13 mouse cellular contexts compared by ENCODE assay signal in the genomic region with DNA sequence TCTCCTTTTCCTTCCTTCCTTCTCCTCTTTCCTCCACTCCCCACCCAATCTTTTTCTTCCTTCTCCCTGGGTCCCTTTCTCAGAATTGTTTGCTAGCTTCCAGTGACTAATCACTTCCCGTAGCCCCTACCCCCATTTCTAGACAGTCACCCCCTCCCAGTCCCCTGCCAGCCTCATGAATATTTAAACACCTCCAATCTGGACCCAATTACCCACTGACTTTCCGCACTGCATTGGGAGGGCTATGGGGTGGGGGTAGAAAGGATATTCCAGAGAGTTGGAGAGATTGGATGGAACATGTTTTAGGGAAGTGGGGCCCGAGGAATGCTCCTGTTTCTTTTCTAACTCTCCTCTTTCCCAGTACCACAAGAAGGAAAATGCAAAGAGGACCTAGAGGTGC. TPM values are rescaled to one million over a fixed set of nuclear protein-coding genes. Genes with fewer than 3 reads are reported as not detected.
DNase-seq lines count a peak whose midpoint lies in the region; ATAC-seq and TF ChIP-seq lines count a peak whose summit lies in the region.
"Not testable (repeated sequence)": the region's sequence is repeated elsewhere in the genome, so short reads cannot be mapped to it uniquely, and the experiment has no call there.
"Had no signal": no experiment of that assay in that cellular context is flagged by ENCODE, and none has a peak within 500 bp of the region (broad histone marks: within the 10 kb centered on the region; RNA-seq: fewer than 3 reads in every experiment).

No protein-coding gene starts in this region.

- 50% methylated on average over 2 of the region's 3 CpGs for WGBS in cerebellum, adult 2 months
- WGBS in embryonic facial prominence, embryonic 13.5 days, result 9% methylated on average over 2 of the region's 3 CpGs
- WGBS in forebrain, embryonic 14.5 days, result 0% methylated on average over 2 of the region's 3 CpGs
- WGBS in hindbrain, embryonic 10.5 days, result 11% methylated on average over 2 of the region's 3 CpGs
- 6% methylated on average over 2 of the region's 3 CpGs for WGBS in hindbrain, postnatal 0 days
- WGBS in limb, embryonic 14.5 days, result 0% methylated on average over 2 of the region's 3 CpGs
- 13% methylated on average over 2 of the region's 3 CpGs for WGBS in midbrain, embryonic 15.5 days
- WGBS in neural tube, embryonic 15.5 days, result 4% methylated on average over 2 of the region's 3 CpGs

- H3K4me1 ChIP-seq in cerebellum, adult 2 months (ENCODE audit: control insufficient read depth, insufficient read depth, low read length); forebrain, embryonic 14.5 days (ENCODE audit: control insufficient read depth, insufficient read depth, low read length); hindbrain, postnatal 0 days (ENCODE audit: insufficient read depth, low read length): not testable (repeated sequence)
- H3K4me1 ChIP-seq in embryonic facial prominence, embryonic 13.5 days, result peaks cover 43% of the 10 kb centered on the region
- peaks cover 53% of the 10 kb centered on the region for H3K4me1 ChIP-seq in hindbrain, embryonic 10.5 days (replicated peaks)
- peaks cover 13% of the 10 kb centered on the region for H3K4me1 ChIP-seq in limb, embryonic 14.5 days (ENCODE audit: control insufficient read depth, insufficient read depth, low read length)
- peaks cover 15% of the 10 kb centered on the region for H3K4me1 ChIP-seq in midbrain, embryonic 15.5 days
- H3K4me1 ChIP-seq in neural tube, embryonic 15.5 days, result peaks cover 25% of the 10 kb centered on the region

- not testable (repeated sequence) for H3K36me3 ChIP-seq in embryonic facial prominence, embryonic 13.5 days; forebrain, embryonic 14.5 days (ENCODE audit: control insufficient read depth, insufficient read depth, low read length); hindbrain, embryonic 10.5 days; hindbrain, postnatal 0 days (ENCODE audit: insufficient read depth, low read length); limb, embryonic 14.5 days (ENCODE audit: control insufficient read depth, insufficient read depth, low read length); midbrain, embryonic 15.5 days (replicated peaks); neural tube, embryonic 15.5 days

- H3K4me2 ChIP-seq in embryonic facial prominence, embryonic 13.5 days, result peak overlapping the region; percentile 70
- peak overlapping the region; percentile 76; the same call in 1 of the 2 replicates for H3K4me2 ChIP-seq in forebrain, embryonic 14.5 days (ENCODE audit: low read length)
- peak overlapping the region; percentile 56 for H3K4me2 ChIP-seq in hindbrain, postnatal 0 days (ENCODE audit: low read depth, low read length)
- H3K4me2 ChIP-seq in limb, embryonic 14.5 days (replicated peaks; ENCODE audit: low read depth, low read length, severe bottlenecking), result peak overlapping the region; percentile 66; the same call in 1 of the 2 replicates
- H3K4me2 ChIP-seq in midbrain, embryonic 15.5 days, result peak overlapping the region; percentile 48
- peak overlapping the region; percentile 62 for H3K4me2 ChIP-seq in neural tube, embryonic 15.5 days

- not testable (repeated sequence) for H3K27ac ChIP-seq in cerebellum, adult 2 months (ENCODE audit: insufficient read depth, low read length); hindbrain, postnatal 0 days; limb, embryonic 14.5 days (replicated peaks; ENCODE audit: low read depth, low read length)
- peak overlapping the region; percentile 83 for H3K27ac ChIP-seq in embryonic facial prominence, embryonic 13.5 days
- 0 out of 2 replicates have a peak overlapping the region, but pooled peaks have one; percentile 85 for H3K27ac ChIP-seq in forebrain, embryonic 14.5 days (ENCODE audit: low read depth, low read length)
- peak overlapping the region; percentile 83; the same call in 1 of the 2 replicates for H3K27ac ChIP-seq in hindbrain, embryonic 10.5 days
- H3K27ac ChIP-seq in midbrain, embryonic 15.5 days, result peak overlapping the region; percentile 94
- H3K27ac ChIP-seq in neural tube, embryonic 15.5 days (replicated peaks), result peak overlapping the region; percentile 51; the same call in 1 of the 2 replicates

- TF ChIP-seq CTCF in cerebellum, adult 2 months (IDR thresholded peaks at IDR 0.05; ENCODE audit: borderline replicate concordance, insufficient read depth, low read depth, low read length); hindbrain, postnatal 0 days (IDR thresholded peaks at IDR 0.05; ENCODE audit: low read depth): not testable (repeated sequence)

- peak; percentile 52; the same call in 1 of the 2 replicates for ATAC-seq in embryonic facial prominence, embryonic 13.5 days (ENCODE audit: insufficient number of reproducible peaks, insufficient read depth, low FRiP score, low TSS enrichment, low read depth)
- ATAC-seq in forebrain, embryonic 14.5 days, result peak; percentile 86
- ATAC-seq in hindbrain, postnatal 0 days, result peak; percentile 41; the same call in 1 of the 2 replicates
- peak; percentile 33; the same call in 1 of the 2 replicates for ATAC-seq in limb, embryonic 14.5 days (ENCODE audit: low FRiP score, low read depth)
- peak; percentile 49 for ATAC-seq in midbrain, embryonic 15.5 days (replicated peaks)
- ATAC-seq in neural tube, embryonic 15.5 days (ENCODE audit: low FRiP score), result peak; percentile 27; the same call in 1 of the 2 replicates

- not testable (repeated sequence) for H3K27me3 ChIP-seq in cerebellum, adult 2 months (ENCODE audit: control insufficient read depth, insufficient read depth, low read length); embryonic facial prominence, embryonic 13.5 days; forebrain, embryonic 14.5 days (replicated peaks; ENCODE audit: control insufficient read depth, insufficient read depth, low read length); hindbrain, postnatal 0 days (ENCODE audit: insufficient read depth, low read length); limb, embryonic 14.5 days (ENCODE audit: control insufficient read depth, insufficient read depth, low read length); midbrain, embryonic 15.5 days (replicated peaks); neural tube, embryonic 15.5 days (replicated peaks)
- H3K27me3 ChIP-seq in hindbrain, embryonic 10.5 days (ENCODE audit: insufficient read depth, poor library complexity, severe bottlenecking), result peaks cover 12% of the 10 kb centered on the region

- not testable (repeated sequence) for H3K9me3 ChIP-seq in embryonic facial prominence, embryonic 13.5 days; forebrain, embryonic 14.5 days (replicated peaks; ENCODE audit: control insufficient read depth, low read length); hindbrain, embryonic 10.5 days; hindbrain, postnatal 0 days (ENCODE audit: low read length); limb, embryonic 14.5 days (ENCODE audit: control insufficient read depth, low read length); midbrain, embryonic 15.5 days; neural tube, embryonic 15.5 days (replicated peaks)

- TF ChIP-seq POLR2A in cerebellum, adult 2 months (IDR thresholded peaks at IDR 0.05; ENCODE audit: borderline replicate concordance, insufficient read depth, low read length); limb, embryonic 14.5 days (IDR thresholded peaks at IDR 0.05; ENCODE audit: borderline replicate concordance, extremely low read depth, insufficient read depth, insufficient read length): not testable (repeated sequence)

- peak overlapping the region; percentile 99 for H3K4me3 ChIP-seq in cerebellum, adult 2 months (replicated peaks; ENCODE audit: insufficient read depth, low read depth, low read length)
- H3K4me3 ChIP-seq in embryonic facial prominence, embryonic 13.5 days, result peak overlapping the region; percentile 49
- not testable (repeated sequence) for H3K4me3 ChIP-seq in forebrain, embryonic 14.5 days (ENCODE audit: low read depth, low read length); limb, embryonic 14.5 days (replicated peaks; ENCODE audit: low read length)
- H3K4me3 ChIP-seq in hindbrain, embryonic 10.5 days, result peak overlapping the region; percentile 60; the same call in 1 of the 2 replicates
- H3K4me3 ChIP-seq in hindbrain, postnatal 0 days (ENCODE audit: low read length), result peak overlapping the region; percentile 57; the same call in 1 of the 2 replicates
- H3K4me3 ChIP-seq in midbrain, embryonic 15.5 days, result peak overlapping the region; percentile 82; the same call in 1 of the 2 replicates
- 0 out of 2 replicates have a peak overlapping the region, but pooled peaks have one; percentile 67 for H3K4me3 ChIP-seq in neural tube, embryonic 15.5 days (replicated peaks)

- DNase-seq in cerebellum, adult 2 months; forebrain, embryonic 14.5 days (ENCODE audit: low spot score); hindbrain, embryonic 10.5 days (ENCODE audit: low spot score); hindbrain, postnatal 0 days (ENCODE audit: low spot score); limb, embryonic 14.5 days (ENCODE audit: low spot score): not testable (repeated sequence)

- H3K9ac ChIP-seq in embryonic facial prominence, embryonic 13.5 days; forebrain, embryonic 14.5 days (ENCODE audit: low read length); hindbrain, postnatal 0 days (replicated peaks; ENCODE audit: low read length); limb, embryonic 14.5 days (ENCODE audit: low read depth, low read length, severe bottlenecking); midbrain, embryonic 15.5 days; neural tube, embryonic 15.5 days (replicated peaks): not testable (repeated sequence)

RNA-seq across cellular contexts. Expression of a gene that starts 0.4 kb away (rescaled TPM):
- 330 and 332 TPM in 2 replicates for polyA plus RNA-seq in cerebellum, adult 2 months (2012; rRNA removed)
- 122 and 144 TPM in 2 replicates for polyA plus RNA-seq in embryonic facial prominence, embryonic 13.5 days (2015; fragmentation: Nextera tagmentation; extraction: Ambion mirVana)
- 829 and 974 TPM in 2 replicates for polyA plus RNA-seq in forebrain, embryonic 14.5 days (2014; fragmentation: Nextera tagmentation; extraction: Ambion mirVana)
- 160 and 277 TPM in 2 replicates for polyA plus RNA-seq in hindbrain, embryonic 10.5 days (2016; fragmentation: Nextera tagmentation; extraction: Ambion mirVana)
- 514 and 592 TPM in 2 replicates for total RNA-seq in hindbrain, postnatal 0 days (2014; rRNA removed)
- polyA plus RNA-seq in hindbrain, postnatal 0 days (2015; fragmentation: Nextera tagmentation; extraction: Ambion mirVana), result 1,749 and 1,766 TPM in 2 replicates
- 28.8 and 48.0 TPM in 2 replicates for polyA plus RNA-seq in limb, embryonic 14.5 days (2012; rRNA removed)
- polyA plus RNA-seq in limb, embryonic 14.5 days (2014; fragmentation: Nextera tagmentation; extraction: Ambion mirVana), result 51.1 and 57.0 TPM in 2 replicates
- polyA plus RNA-seq in midbrain, embryonic 15.5 days (2015; fragmentation: Nextera tagmentation; extraction: Ambion mirVana), result 1,472 and 1,557 TPM in 2 replicates
- polyA plus RNA-seq in neural tube, embryonic 15.5 days (2015; fragmentation: Nextera tagmentation; extraction: Ambion mirVana), result 1,138 and 1,419 TPM in 2 replicates
- total RNA-seq: hematopoietic stem cell, adult 5-6 weeks; liver, adult 2 months; megakaryocyte progenitor cell, adult 5-6 weeks had no signal
- polyA plus RNA-seq: CD4-positive, CD25-positive, alpha-beta regulatory T cell, adult 4 months; liver, adult 2 months; Patski had no signal

Comparison
In these comparisons a context has a peak if more than half of its experiments do, and no peak if none do; other contexts are left out.
1. ATAC-seq: peak in every context shown above with its lines; median percentile 86 in forebrain, embryonic 14.5 days; 52 in embryonic facial prominence, embryonic 13.5 days; 49 in midbrain, embryonic 15.5 days; 41 in hindbrain, postnatal 0 days; 33 in limb, embryonic 14.5 days; 27 in neural tube, embryonic 15.5 days.